Mouse (Mus musculus) central nervous system, embryonic 11.5 days (tissue): ENCODE data around the gene Jup. TPM values are rescaled to one million over a fixed set of nuclear protein-coding genes. Genes with fewer than 3 reads are reported as not detected.

ENCODE experiments used
- polyA plus RNA-seq: library from polyadenylated mRNA; depleted of rRNA; stranded (reverse); fragments of >200 nt; gene quantifications from 2 replicates; pipeline ENCODE4 v1.2.3, GENCODE M21; 2012; rRNA removed

Jup gene
- polyA plus RNA-seq: 21.6 and 38.3 TPM in 2 replicates

GRCm38 (mm10) chr11:100397600-100398389, at the start of gene Jup:
Jup (minus strand) TSS chr11:100397763.

DNA sequence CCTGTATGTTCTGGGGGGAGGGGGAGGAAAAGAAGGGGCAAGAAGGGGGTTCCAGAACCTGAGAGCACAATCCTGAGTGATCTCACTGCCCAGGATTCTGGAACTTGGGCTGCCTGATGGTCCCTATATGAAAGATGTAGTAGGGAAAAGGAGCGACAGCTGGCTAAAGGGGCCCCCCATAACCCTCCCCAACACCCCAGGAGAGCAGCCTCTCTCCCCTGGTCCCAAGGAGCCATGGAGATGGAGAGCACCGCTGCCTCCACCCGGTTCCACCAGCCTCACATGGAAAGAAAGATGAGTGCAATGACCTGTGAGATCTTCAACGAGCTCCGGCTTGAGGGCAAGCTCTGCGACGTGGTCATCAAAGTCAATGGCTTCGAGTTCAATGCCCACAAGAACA, 44.2 kb upstream of the Jup start, which contains the start of the genes Nt5c3b and Klhl10:
TSS of gene Nt5c3b (minus strand) at position 12 of the 400 bp plus-strand sequence.
TSS of gene Klhl10 (plus strand) at position 121 of the 400 bp plus-strand sequence.

DNA sequence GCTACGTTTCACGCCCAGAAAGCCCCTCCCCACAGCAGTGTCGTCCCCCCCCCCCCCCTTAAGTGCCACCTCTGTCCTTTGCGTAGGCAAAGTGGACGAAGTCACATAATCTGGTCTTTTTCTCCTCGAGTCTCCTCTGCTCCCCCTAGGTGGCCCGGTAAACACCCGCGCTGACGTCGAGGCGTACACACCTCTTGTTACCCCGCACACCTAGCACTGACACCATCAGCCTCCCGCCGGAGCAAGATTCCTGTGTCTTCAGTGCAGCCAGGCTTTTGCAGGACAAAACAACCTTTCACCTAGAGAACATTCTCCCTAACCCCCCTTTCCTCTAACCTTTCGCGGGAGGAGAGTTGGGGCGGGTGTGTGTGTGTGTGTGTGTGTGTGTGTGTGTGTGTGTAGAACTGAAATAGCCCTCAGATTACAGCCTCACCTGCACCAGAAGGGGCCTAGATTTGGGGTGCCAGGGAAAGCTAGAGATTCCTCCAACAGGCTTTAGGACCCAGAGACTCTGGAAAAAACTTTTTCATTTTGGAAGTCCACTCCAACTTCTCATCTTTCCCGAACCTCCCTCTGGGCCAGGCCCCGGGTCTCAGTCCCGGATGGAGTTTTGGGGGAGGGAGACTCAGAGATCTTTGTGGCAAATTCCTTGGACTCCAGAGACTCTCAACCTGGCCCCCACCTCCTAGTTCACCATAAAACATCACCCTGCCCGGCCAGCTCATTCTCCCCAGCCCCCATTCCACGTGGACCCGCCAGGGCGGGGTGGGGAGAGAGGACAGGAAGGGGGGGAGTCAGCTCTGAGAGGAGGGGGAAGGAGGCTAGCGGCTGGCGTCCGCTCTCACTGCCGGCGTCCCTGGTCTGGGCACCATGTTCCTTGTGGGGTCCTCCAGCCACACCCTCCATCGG, 17.6 kb upstream of the Jup start, which contains the start of gene Fkbp10:
TSS of gene Fkbp10 (plus strand) at position 784 of the 909 bp plus-strand sequence.

GRCm38 (mm10) chr11:100414021-100414913, 16.7 kb upstream of the Jup start, which contains the start of gene P3h4:
P3h4 (minus strand) TSS chr11:100414836.

GRCm38 (mm10) chr11:100355972-100356818, 41.4 kb downstream of the Jup start, which contains the start of gene Hap1:
Hap1 (minus strand) TSS chr11:100356128.

GRCm38 (mm10) chr11:100333944-100334457, 63.6 kb downstream of the Jup start, which contains the start of gene Gast:
Gast (plus strand) TSS chr11:100334407.

DNA sequence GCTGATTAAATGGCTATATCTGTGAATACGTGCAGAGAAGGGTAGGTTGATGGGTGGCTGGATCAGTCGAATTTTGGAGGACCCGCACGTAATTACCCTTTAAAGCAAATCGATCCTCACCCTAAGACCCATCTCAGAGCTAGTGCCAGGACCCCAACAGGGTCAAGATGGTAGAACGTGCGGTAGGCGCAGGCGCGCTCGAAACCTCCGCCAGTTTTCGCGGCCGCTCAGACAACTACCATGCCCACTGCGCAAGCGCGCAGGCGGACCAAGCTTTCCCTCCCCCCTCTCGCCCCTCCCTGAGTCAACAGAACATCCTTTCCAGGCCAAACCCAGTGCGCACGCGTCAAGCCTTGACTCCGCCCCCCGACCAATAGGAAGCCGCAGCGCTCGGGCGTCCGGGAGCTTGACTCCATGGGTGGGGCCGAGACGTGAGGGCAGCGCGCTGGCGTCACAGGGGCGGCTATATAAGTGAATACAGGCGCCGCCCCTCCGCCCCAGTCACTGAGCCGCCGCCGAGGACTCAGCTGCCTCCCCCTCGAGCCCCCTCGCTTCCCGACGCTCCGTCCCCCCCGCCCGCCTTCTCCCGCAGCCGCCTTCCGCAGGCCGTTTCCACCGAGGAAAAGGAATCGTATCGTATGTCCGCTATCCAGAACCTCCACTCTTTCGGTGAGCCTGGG, 77.9 kb downstream of the Jup start, which contains the start of gene Eif1:
TSS of gene Eif1 (plus strand) at position 394 of the 680 bp plus-strand sequence.

Other genes starting within 250 kb of the Jup start
- gene Krt19, start 249.1 kb downstream of the Jup start, polyA plus RNA-seq: 8.8 and 9.2 TPM in 2 replicates
- gene Krt9, start 204.5 kb downstream of the Jup start, polyA plus RNA-seq: 0.05 and 0.36 TPM in 2 replicates
- gene Krt14, start 190.2 kb downstream of the Jup start, polyA plus RNA-seq: 3.2 and 9.1 TPM in 2 replicates
- not detected in 2 replicates for gene Krt16, start 148.9 kb downstream of the Jup start, polyA plus RNA-seq
- 0.14 and 0.73 TPM in 2 replicates for gene Krt17, start 136.7 kb downstream of the Jup start, polyA plus RNA-seq
- not detected in 2 replicates for gene Krt42, start 127.9 kb downstream of the Jup start, polyA plus RNA-seq
- 215 and 452 TPM in 2 replicates for gene Eif1, start 77.9 kb downstream of the Jup start, polyA plus RNA-seq
- gene Gast, start 63.4 kb downstream of the Jup start, polyA plus RNA-seq: 0.19 TPM in 1 of 2 replicates, not detected in the other
- gene Hap1, start 41.6 kb downstream of the Jup start, polyA plus RNA-seq: 33.8 and 134 TPM in 2 replicates
- 16.9 and 31.2 TPM in 2 replicates for gene P3h4, start 17.1 kb upstream of the Jup start, polyA plus RNA-seq
- 28.6 and 64.3 TPM in 2 replicates for gene Fkbp10, start 17.9 kb upstream of the Jup start, polyA plus RNA-seq
- gene Nt5c3b, start 44.0 kb upstream of the Jup start, polyA plus RNA-seq: 71.6 and 105 TPM in 2 replicates
- gene Klhl10, start 44.2 kb upstream of the Jup start, polyA plus RNA-seq: 0.86 and 1.3 TPM in 2 replicates
- 9.5 and 9.8 TPM in 2 replicates for gene Klhl11, start 75.0 kb upstream of the Jup start, polyA plus RNA-seq
- 174 and 188 TPM in 2 replicates for gene Acly, start 130.2 kb upstream of the Jup start, polyA plus RNA-seq
- 1.1 and 1.6 TPM in 2 replicates for gene Ttc25, start 147.8 kb upstream of the Jup start, polyA plus RNA-seq
- gene Cnp, start 177.1 kb upstream of the Jup start, polyA plus RNA-seq: 10.0 and 14.6 TPM in 2 replicates
- gene Nkiras2, start 221.5 kb upstream of the Jup start, polyA plus RNA-seq: 67.2 and 77.8 TPM in 2 replicates
- gene Dnajc7, start 222.4 kb upstream of the Jup start, polyA plus RNA-seq: 267 and 311 TPM in 2 replicates